Mouse (Mus musculus) midbrain, embryonic 10.5 days (tissue): ENCODE measurements around the gene Grb2. TPM values are rescaled to one million over a fixed set of nuclear protein-coding genes. Genes with fewer than 3 reads are reported as not detected.

Experiments used
- DNase-seq: peaks from one replicate; pipeline ENCODE4 v3.0.0-alpha.2; 2017; ENCODE audit warnings: low spot score
- H3K27ac ChIP-seq: fragments of 300-500 bp; sonication (generic); replicated peaks from 2 replicates; pipeline ENCODE4 v1.5.1; 2016; ENCODE audit warnings: mild to moderate bottlenecking
- H3K27me3 ChIP-seq: fragments of 300-500 bp; sonication (generic); 2 replicates; pipeline ENCODE4 v1.6.1; 2016; ENCODE audit warnings: low read depth, mild to moderate bottlenecking; ENCODE audit not compliant: poor library complexity, severe bottlenecking
- H3K36me3 ChIP-seq: fragments of 300-500 bp; sonication (generic); 2 replicates; pipeline ENCODE4 v1.6.1; 2016; ENCODE audit warnings: mild to moderate bottlenecking, moderate library complexity
- H3K4me1 ChIP-seq: fragments of 300-500 bp; sonication (generic); 2 replicates; pipeline ENCODE4 v1.6.1; 2016
- H3K4me3 ChIP-seq: fragments of 300-500 bp; sonication (generic); 2 replicates; pipeline ENCODE4 v1.5.1; 2016; ENCODE audit warnings: mild to moderate bottlenecking, moderate library complexity
- H3K9me3 ChIP-seq: fragments of 300-500 bp; sonication (generic); replicated peaks from 2 replicates; pipeline ENCODE4 v1.6.1; 2016; ENCODE audit warnings: mild to moderate bottlenecking
- WGBS: fragments of 180-500 bp; shearing (Covaris S2); methylation state at CpG from one replicate; pipeline ENCODE4 v1.1.7; 2016; 5-methylcytosine and 5-hydroxymethylcytosine counted together
- polyA plus RNA-seq: library from polyadenylated mRNA; unstranded; fragments of >200 nt; fragmentation: Nextera tagmentation; extraction: Ambion mirVana; gene quantifications from 2 replicates; pipeline ENCODE4 v1.2.1, GENCODE M21; 2016

Grb2 gene
- polyA plus RNA-seq, 1 experiment from 2014 or later: 81.7 TPM

- Histone ChIP-seq H3K27ac (peak overlapping the region; percentile 52; the same call in 1 of the 2 replicates), H3K9me3 (no peaks in the 10 kb centered on the region), H3K36me3 (no peaks in the 10 kb centered on the region), H3K4me1 (peaks cover 25% of the 10 kb centered on the region), H3K4me3 (no peak overlapping the region), H3K27me3 (no peaks in the 10 kb centered on the region)
- 78% methylated on average over 11 of the region's 11 CpGs for WGBS
- no peak for DNase-seq
Observed at GRCm38 (mm10) chr11:115734041-115734686, 25.8 kb upstream of the Grb2 start.

GRCm38 (mm10) chr11:115723231-115723630 lies 14.8 kb upstream of the Grb2 start:
- 75% methylated on average over 2 of the region's 2 CpGs for WGBS
- Histone ChIP-seq H3K4me1 (peaks cover 4% of the 10 kb centered on the region), H3K4me3 (no peak overlapping the region), H3K36me3 (no peaks in the 10 kb centered on the region), H3K9me3 (no peaks in the 10 kb centered on the region), H3K27me3 (no peaks in the 10 kb centered on the region), H3K27ac (no peak overlapping the region)
- no peak for DNase-seq

GRCm38 (mm10) chr11:115722638-115723037 lies 14.2 kb upstream of the Grb2 start:
- Histone ChIP-seq H3K9me3 (no peaks in the 10 kb centered on the region), H3K4me3 (peak overlapping the region; percentile 27; the same call in 1 of the 2 replicates), H3K27me3 (no peaks in the 10 kb centered on the region), H3K36me3 (no peaks in the 10 kb centered on the region), H3K27ac (peak overlapping the region; percentile 43), H3K4me1 (peaks cover 4% of the 10 kb centered on the region)
- 22% methylated on average over 14 of the region's 14 CpGs for WGBS
- peak; percentile 77 for DNase-seq

GRCm38 (mm10) chr11:115717660-115718390 lies 9.4 kb upstream of the Grb2 start:
- peaks cover 3% of the 10 kb centered on the region for H3K4me1 ChIP-seq
- H3K27me3 ChIP-seq: no peaks in the 10 kb centered on the region
- H3K27ac ChIP-seq: no peak overlapping the region
- DNase-seq: no peak
- 63% methylated on average over 8 of the region's 8 CpGs for WGBS
- no peak overlapping the region for H3K4me3 ChIP-seq
- no peaks in the 10 kb centered on the region for H3K36me3 ChIP-seq
- H3K9me3 ChIP-seq: no peaks in the 10 kb centered on the region

- H3K27ac ChIP-seq: no peak overlapping the region
- DNase-seq: no peak
- H3K27me3 ChIP-seq: no peaks in the 10 kb centered on the region
- no peaks in the 10 kb centered on the region for H3K9me3 ChIP-seq
- no peaks in the 10 kb centered on the region for H3K36me3 ChIP-seq
- H3K4me3 ChIP-seq: no peak overlapping the region
- no peaks in the 10 kb centered on the region for H3K4me1 ChIP-seq
- 77% methylated on average over 15 of the region's 15 CpGs for WGBS
Observed at GRCm38 (mm10) chr11:115716410-115717338, 8.3 kb upstream of the Grb2 start.

GRCm38 (mm10) chr11:115714491-115714890 lies 6.1 kb upstream of the Grb2 start:
- Histone ChIP-seq H3K4me3 (no peak overlapping the region), H3K36me3 (no peaks in the 10 kb centered on the region), H3K4me1 (peaks cover 7% of the 10 kb centered on the region), H3K9me3 (no peaks in the 10 kb centered on the region), H3K27ac (no peak overlapping the region), H3K27me3 (no peaks in the 10 kb centered on the region)
- DNase-seq: peak; percentile 41
- 12% methylated on average over 6 of the region's 7 CpGs for WGBS

GRCm38 (mm10) chr11:115713447-115713846 lies 5.0 kb upstream of the Grb2 start:
- Histone ChIP-seq H3K9me3 (no peaks in the 10 kb centered on the region), H3K36me3 (no peaks in the 10 kb centered on the region), H3K4me3 (no peak overlapping the region), H3K27me3 (no peaks in the 10 kb centered on the region), H3K4me1 (peaks cover 16% of the 10 kb centered on the region), H3K27ac (no peak overlapping the region)
- DNase-seq: no peak
- 95% methylated on average over 3 of the region's 3 CpGs for WGBS

- Histone ChIP-seq H3K4me1 (peaks cover 22% of the 10 kb centered on the region), H3K9me3 (no peaks in the 10 kb centered on the region), H3K27me3 (no peaks in the 10 kb centered on the region), H3K4me3 (no peak overlapping the region), H3K27ac (no peak overlapping the region), H3K36me3 (no peaks in the 10 kb centered on the region)
- 87% methylated on average over 12 of the region's 12 CpGs for whole genome bisulfite sequencing
- DNase-seq: no peak
Observed at GRCm38 (mm10) chr11:115712674-115713298, 4.4 kb upstream of the Grb2 start.

- Histone ChIP-seq H3K27me3 (no peaks in the 10 kb centered on the region), H3K4me1 (peaks cover 23% of the 10 kb centered on the region), H3K27ac (no peak overlapping the region), H3K9me3 (no peaks in the 10 kb centered on the region), H3K36me3 (no peaks in the 10 kb centered on the region), H3K4me3 (no peak overlapping the region)
- no peak for DNase-seq
- WGBS: 67% methylated on average over 2 of the region's 2 CpGs
Observed at GRCm38 (mm10) chr11:115712268-115712667, 3.9 kb upstream of the Grb2 start.

GRCm38 (mm10) chr11:115711133-115711532 lies 2.7 kb upstream of the Grb2 start:
- Histone ChIP-seq H3K4me1 (peaks cover 35% of the 10 kb centered on the region), H3K27ac (no peak overlapping the region), H3K4me3 (no peak overlapping the region), H3K36me3 (no peaks in the 10 kb centered on the region), H3K27me3 (no peaks in the 10 kb centered on the region), H3K9me3 (no peaks in the 10 kb centered on the region)
- DNase-seq: no peak
- WGBS: 88% methylated on average over 9 of the region's 9 CpGs

- H3K4me3 ChIP-seq: peak overlapping the region; percentile 99
- WGBS: 58% methylated on average over 6 of the region's 6 CpGs
- H3K4me1 ChIP-seq: peaks cover 40% of the 10 kb centered on the region
- H3K27me3 ChIP-seq: no peaks in the 10 kb centered on the region
- H3K36me3 ChIP-seq: no peaks in the 10 kb centered on the region
- H3K27ac ChIP-seq: peak overlapping the region; percentile 96
- no peaks in the 10 kb centered on the region for H3K9me3 ChIP-seq
- DNase-seq: no peak
Observed at GRCm38 (mm10) chr11:115709829-115710559, 1.6 kb upstream of the Grb2 start.
